Mouse (Mus musculus) sigmoid colon, adult 10 weeks (tissue): ENCODE data around the gene Olfr1417. TPM values are rescaled to one million over a fixed set of nuclear protein-coding genes. Genes with fewer than 3 reads are reported as not detected.

Source experiments
- polyA plus RNA-seq: library from polyadenylated mRNA; stranded (reverse); fragments of 350-450 nt; fragmentation: Illumina TruSeq; extraction: RNeasy Lipid Tissue Mini Kit (QIAGEN cat#74804); gene quantifications from one replicate; pipeline ENCODE4 v1.2.3, GENCODE M21; 2014; ENCODE audit warnings: low read depth, low replicate concordance

Olfr1417 gene
- not detected for polyA plus RNA-seq

DNA sequence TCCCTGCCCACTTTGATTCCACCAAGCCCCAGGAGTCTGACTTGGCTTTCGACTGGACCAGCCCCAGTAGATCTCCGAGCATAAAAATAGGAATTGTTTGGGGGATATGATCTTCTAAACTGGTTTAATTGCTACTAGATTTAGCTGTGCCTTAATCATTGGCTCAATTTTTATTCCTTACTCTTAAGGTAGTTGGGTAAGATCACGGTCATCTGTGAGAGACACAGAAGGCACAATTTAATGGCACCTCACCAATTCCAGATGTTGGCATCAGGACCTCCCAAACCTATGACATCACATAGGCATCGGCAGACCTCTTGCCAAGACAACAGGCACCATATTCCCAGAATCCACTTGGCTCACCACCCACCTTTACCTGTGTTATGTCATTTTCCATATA, at the start of gene Olfr1417:
TSS of gene Olfr1417 (minus strand) at position 101 of the 400 bp plus-strand sequence.

DNA sequence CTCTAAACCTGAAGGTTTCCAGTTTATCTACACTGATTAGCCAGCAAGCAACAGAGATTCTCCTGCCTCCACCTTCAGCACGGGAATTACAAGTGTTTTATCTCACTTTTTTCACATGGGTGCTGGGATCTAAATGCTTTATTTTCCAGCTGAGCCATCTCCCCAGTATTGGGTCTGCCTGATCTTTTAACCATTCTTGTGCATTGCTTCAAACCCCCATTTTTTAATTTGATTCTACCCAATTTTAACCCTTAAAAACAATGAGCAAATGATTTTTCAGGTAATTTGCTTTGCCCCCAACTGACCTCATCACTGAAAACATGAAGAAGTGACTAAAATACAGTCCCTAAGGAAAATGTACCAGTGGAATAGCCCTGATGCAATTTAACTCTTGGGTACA, 47.2 kb upstream of the Olfr1417 start, which contains the start of gene Olfr1420:
TSS of gene Olfr1420 (plus strand) at position 301 of the 400 bp plus-strand sequence.

DNA sequence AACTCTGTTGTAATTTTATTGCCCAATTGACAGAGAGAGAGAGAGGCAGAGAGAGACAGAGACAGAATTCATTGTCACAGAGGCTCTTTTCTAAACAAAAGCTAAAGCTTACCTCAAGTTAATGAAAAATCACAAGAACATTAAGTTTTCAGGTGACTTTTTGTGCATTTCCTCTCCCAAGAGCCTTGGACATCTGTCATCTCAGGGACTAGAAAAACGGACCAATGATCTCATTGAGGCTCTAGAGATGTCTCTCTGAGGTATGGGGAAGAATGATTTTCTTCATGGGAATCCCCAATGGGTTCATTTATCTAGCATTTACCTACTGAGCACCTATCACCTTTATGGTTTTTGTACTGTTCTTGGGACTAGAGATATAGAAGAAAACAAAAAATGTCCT, 36.0 kb upstream of the Olfr1417 start, which contains the start of gene Olfr1419:
TSS of gene Olfr1419 (minus strand) at position 101 of the 400 bp plus-strand sequence.

DNA sequence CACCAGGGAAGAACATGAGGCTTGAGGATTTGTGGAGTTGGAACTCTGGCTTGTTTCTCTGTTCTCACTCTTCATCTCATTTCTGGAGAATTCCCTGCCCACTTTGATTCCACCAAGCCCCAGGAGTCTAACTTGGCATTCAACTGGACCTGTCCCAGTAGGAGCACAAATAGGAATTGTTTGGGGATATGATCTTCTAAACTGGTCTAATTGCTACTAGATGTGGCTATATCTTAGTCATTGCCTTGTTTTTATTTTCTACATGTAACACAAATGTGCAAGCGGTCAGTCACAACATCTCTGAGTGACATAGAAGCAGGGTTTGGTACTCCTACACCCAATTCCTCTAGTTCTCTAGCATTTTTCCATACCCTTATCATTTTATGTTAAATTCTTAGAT, 21.9 kb upstream of the Olfr1417 start, which contains the start of gene Olfr1418:
TSS of gene Olfr1418 (minus strand) at position 101 of the 400 bp plus-strand sequence.

DNA sequence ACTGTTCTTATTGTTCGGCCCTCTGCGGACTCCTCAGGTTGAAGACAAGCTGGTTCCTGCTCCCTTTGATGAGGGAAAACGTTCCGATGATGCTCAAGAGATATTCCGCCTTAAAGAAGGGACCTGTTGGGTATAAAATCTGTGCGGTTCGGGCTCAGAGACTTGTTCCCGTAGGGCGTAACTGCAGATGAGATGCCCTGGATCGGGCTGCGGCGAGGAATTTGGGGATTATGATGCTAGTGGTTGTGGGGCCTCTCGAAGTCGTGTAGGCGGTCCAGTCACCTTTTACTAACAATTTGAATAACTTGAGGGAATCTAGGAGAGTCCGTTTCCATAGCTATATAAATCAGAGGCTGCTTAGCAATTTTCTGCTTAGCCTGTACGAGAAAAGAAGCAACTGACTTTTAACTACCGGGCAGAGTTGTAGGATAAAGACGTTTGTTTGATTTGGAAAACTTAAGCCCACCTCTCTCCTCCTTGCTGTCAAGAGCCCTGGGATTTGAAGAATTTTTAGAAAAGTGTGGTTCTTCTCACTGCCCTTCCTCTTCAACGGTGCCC, 19.8 kb downstream of the Olfr1417 start, which contains the start of gene Stx3:
TSS of gene Stx3 (minus strand) at position 261 of the 558 bp plus-strand sequence.

Other genes with a start within 250 kb of the Olfr1417 start
- 10.4 TPM for gene Ms4a6d, start 234.4 kb downstream of the Olfr1417 start, polyA plus RNA-seq
- gene Ms4a2, start 215.5 kb downstream of the Olfr1417 start, polyA plus RNA-seq: 0.41 TPM
- gene Ms4a3, start 198.4 kb downstream of the Olfr1417 start, polyA plus RNA-seq: not detected
- gene Oosp2, start 178.7 kb downstream of the Olfr1417 start, polyA plus RNA-seq: not detected
- gene Oosp1, start 148.1 kb downstream of the Olfr1417 start, polyA plus RNA-seq: 0.66 TPM
- gene Oosp3, start 142.2 kb downstream of the Olfr1417 start, polyA plus RNA-seq: not detected
- gene Gif, start 91.7 kb downstream of the Olfr1417 start, polyA plus RNA-seq: not detected
- 17.5 TPM for gene Mrpl16, start 68.8 kb downstream of the Olfr1417 start, polyA plus RNA-seq
- gene Stx3, start 19.8 kb downstream of the Olfr1417 start, polyA plus RNA-seq: 87.6 TPM
- gene Olfr1418, start 21.8 kb upstream of the Olfr1417 start, polyA plus RNA-seq: not detected
- gene Olfr1419, start 35.9 kb upstream of the Olfr1417 start, polyA plus RNA-seq: not detected
- not detected for gene Olfr1420, start 47.3 kb upstream of the Olfr1417 start, polyA plus RNA-seq
- gene Patl1, start 73.2 kb upstream of the Olfr1417 start, polyA plus RNA-seq: 35.1 TPM
- 38.0 TPM for gene Osbp, start 126.7 kb upstream of the Olfr1417 start, polyA plus RNA-seq
- gene Olfr1423, start 202.1 kb upstream of the Olfr1417 start, polyA plus RNA-seq: not detected
- gene Olfr1424, start 223.5 kb upstream of the Olfr1417 start, polyA plus RNA-seq: not detected
- not detected for gene Olfr1425, start 238.5 kb upstream of the Olfr1417 start, polyA plus RNA-seq